Mouse (Mus musculus) embryonic facial prominence, embryonic 15.5 days (tissue): ENCODE data around the gene Cep83. TPM values are rescaled to one million over a fixed set of nuclear protein-coding genes. Genes with fewer than 3 reads are reported as not detected.
"Not testable (repeated sequence)": the region's sequence is repeated elsewhere in the genome, so short reads cannot be mapped to it uniquely, and the experiment has no call there.

ENCODE experiments used
- ATAC-seq: fragments of 200-750 bp; cut with Nextera tagmentation; 2 replicates; pipeline ENCODE4 v1.8.0; 2017; ENCODE audit warnings: low read depth, moderate TSS enrichment; ENCODE audit not compliant: insufficient number of reproducible peaks, low FRiP score, low TSS enrichment
- H3K27ac ChIP-seq: fragments of 300-500 bp; sonication (generic); replicated peaks from 2 replicates; pipeline ENCODE4 v1.5.1; 2015; ENCODE audit warnings: mild to moderate bottlenecking, inconsistent platforms
- H3K27me3 ChIP-seq: fragments of 300-500 bp; sonication (generic); 2 replicates; pipeline ENCODE4 v1.6.1; 2015; ENCODE audit warnings: inconsistent platforms
- H3K36me3 ChIP-seq: fragments of 300-500 bp; sonication (generic); 2 replicates; pipeline ENCODE4 v1.6.1; 2015; ENCODE audit warnings: mild to moderate bottlenecking, inconsistent platforms
- H3K4me1 ChIP-seq: fragments of 300-500 bp; sonication (generic); 2 replicates; pipeline ENCODE4 v1.6.1; 2015; ENCODE audit warnings: inconsistent platforms
- H3K4me2 ChIP-seq: fragments of 300-500 bp; sonication (generic); replicated peaks from 2 replicates; pipeline ENCODE4 v1.6.1; 2015; ENCODE audit warnings: mild to moderate bottlenecking, inconsistent platforms
- H3K4me3 ChIP-seq: fragments of 300-500 bp; sonication (generic); replicated peaks from 2 replicates; pipeline ENCODE4 v1.5.1; 2015; ENCODE audit warnings: mild to moderate bottlenecking, inconsistent platforms
- H3K9ac ChIP-seq: fragments of 300-500 bp; sonication (generic); 2 replicates; pipeline ENCODE4 v1.6.1; 2015; ENCODE audit warnings: inconsistent platforms
- H3K9me3 ChIP-seq: fragments of 300-500 bp; sonication (generic); replicated peaks from 2 replicates; pipeline ENCODE4 v1.6.1; 2016; ENCODE audit warnings: inconsistent platforms
- WGBS: fragments of 180-500 bp; shearing (Covaris S2); methylation state at CpG from one replicate; pipeline ENCODE4 v1.1.7; 2015; 5-methylcytosine and 5-hydroxymethylcytosine counted together
- polyA plus RNA-seq: library from polyadenylated mRNA; unstranded; fragments of >200 nt; fragmentation: Nextera tagmentation; extraction: Ambion mirVana; gene quantifications from 2 replicates; pipeline ENCODE4 v1.2.1, GENCODE M21; 2015

Gene Cep83
- polyA plus RNA-seq, 1 experiment from 2014 or later = 22.9 TPM

DNA sequence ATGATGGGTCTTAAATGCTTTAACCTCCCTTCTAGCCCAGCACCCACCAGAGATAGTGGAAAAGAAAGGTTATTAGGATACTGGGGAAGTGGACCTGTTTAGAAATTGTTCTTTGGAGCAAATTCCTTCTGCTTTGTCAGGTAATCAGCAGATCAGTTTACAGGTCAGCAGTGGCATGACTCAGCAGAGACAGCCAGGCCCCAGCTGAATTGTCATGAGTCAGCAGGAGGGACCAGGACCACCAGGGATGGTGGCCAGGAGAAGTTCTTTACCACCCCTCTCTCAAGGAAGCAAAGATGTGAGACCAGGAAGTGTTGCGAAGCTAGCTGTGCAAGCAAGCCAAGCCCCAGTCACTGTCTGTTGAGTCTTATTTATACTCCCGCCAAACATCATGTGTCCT, 18.2 kb downstream of the Cep83 start:
- H3K4me3 ChIP-seq = no peak overlapping the region
- peaks cover 3% of the 10 kb centered on the region; the same call in 1 of the 2 replicates for H3K4me1 ChIP-seq
- no peak overlapping the region for H3K9ac ChIP-seq
- no peak for ATAC-seq
- H3K36me3 ChIP-seq = no peaks in the 10 kb centered on the region
- H3K27ac ChIP-seq = no peak overlapping the region
- no peaks in the 10 kb centered on the region for H3K27me3 ChIP-seq
- H3K9me3 ChIP-seq = no peaks in the 10 kb centered on the region
- H3K4me2 ChIP-seq = no peak overlapping the region
- 97% methylated on average over 2 of the region's 2 CpGs for WGBS

DNA sequence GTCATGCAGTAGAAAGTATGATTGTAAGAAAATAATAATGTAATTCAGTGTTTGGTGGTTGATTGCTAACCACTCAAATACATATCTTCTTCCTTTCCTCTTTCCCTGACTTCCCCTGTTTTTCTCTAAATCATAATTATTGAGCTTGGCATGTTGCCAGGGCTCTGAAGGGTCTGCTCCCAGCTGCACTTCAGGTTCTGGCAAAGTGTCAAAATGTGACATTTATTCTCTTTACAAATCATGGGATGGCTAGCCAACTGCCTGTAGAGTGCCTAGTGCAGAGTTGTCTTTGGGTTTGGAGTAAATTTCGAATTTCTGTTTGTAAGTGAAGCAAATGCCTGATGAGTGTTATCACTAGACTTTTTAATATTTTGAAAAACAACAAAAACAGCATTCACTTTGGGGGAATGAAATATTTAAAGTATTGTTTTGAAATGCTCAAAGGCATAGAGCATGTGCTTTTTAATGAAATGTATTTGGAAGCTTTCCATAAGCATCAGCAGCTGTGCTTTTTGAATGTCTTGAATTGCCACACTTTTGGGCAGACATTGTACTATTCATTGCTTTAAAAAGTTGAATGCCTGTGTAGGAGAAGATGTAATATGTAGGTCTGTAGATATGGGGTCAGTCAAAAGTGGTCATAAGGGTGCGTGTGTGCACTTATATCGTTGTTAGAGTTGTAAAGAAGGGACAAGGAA, 21.3 kb downstream of the Cep83 start:
- no peak for ATAC-seq
- no peaks in the 10 kb centered on the region for H3K36me3 ChIP-seq
- H3K9ac ChIP-seq = no peak overlapping the region
- no peaks in the 10 kb centered on the region for H3K27me3 ChIP-seq
- H3K27ac ChIP-seq = no peak overlapping the region
- H3K9me3 ChIP-seq = no peaks in the 10 kb centered on the region
- peaks cover 3% of the 10 kb centered on the region; the same call in 1 of the 2 replicates for H3K4me1 ChIP-seq
- WGBS = 75% methylated on average over 3 of the region's 3 CpGs
- H3K4me2 ChIP-seq = no peak overlapping the region
- no peak overlapping the region for H3K4me3 ChIP-seq

DNA sequence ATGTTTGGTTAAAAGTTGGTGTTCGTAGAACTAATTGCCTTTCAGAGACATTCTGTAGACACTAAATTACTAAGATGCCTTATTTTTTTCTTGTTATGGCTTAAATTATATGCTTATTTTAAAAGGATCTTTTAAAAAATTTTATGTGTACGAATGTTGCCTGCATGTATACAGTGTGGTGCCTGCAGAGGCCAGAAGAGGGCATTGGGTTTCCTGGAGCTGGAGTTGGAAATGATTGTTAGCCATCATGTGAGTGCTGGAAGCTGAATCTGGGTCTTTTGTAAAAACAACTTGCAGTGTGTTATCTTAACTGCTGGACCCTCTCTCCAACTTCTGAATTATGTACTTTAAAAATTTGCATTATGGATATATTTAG, 21.9 kb downstream of the Cep83 start:
- Histone ChIP-seq H3K27ac (no peak overlapping the region), H3K4me1 (peaks cover 3% of the 10 kb centered on the region; the same call in 1 of the 2 replicates), H3K9ac (no peak overlapping the region), H3K27me3 (no peaks in the 10 kb centered on the region), H3K9me3 (no peaks in the 10 kb centered on the region), H3K4me3 (no peak overlapping the region), H3K4me2 (no peak overlapping the region), H3K36me3 (no peaks in the 10 kb centered on the region)
- no peak for ATAC-seq
- 74% methylated on average over 2 of the region's 2 CpGs for WGBS

DNA sequence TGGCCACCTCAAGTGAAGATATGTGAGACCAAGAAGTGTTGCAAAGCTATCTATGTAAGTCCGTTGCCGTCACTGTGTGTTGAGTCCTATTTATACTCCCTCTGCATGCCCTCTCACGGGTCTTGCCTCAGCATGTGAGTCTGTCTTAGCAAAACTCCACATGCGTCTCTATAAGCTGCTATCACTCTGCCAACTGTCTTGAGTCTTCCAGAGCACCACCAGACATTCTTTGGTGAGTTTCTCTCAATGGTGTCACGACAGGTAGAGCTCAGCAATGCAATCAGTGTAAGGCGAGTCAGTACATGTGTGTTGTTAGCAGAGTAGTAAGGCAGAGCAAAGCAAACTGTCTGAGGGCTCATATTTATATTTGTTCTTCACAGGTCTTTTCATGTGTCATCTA, 31.8 kb downstream of the Cep83 start:
- Histone ChIP-seq H3K4me3 (no peak overlapping the region), H3K4me2 (no peak overlapping the region), H3K9ac (no peak overlapping the region), H3K36me3 (no peaks in the 10 kb centered on the region), H3K27ac (0 out of 2 replicates have a peak overlapping the region, but pooled peaks have one; percentile 1), H3K27me3 (no peaks in the 10 kb centered on the region), H3K9me3 (no peaks in the 10 kb centered on the region), H3K4me1 (no peaks in the 10 kb centered on the region)
- no peak for ATAC-seq
- 76% methylated on average over 6 of the region's 6 CpGs for WGBS

DNA sequence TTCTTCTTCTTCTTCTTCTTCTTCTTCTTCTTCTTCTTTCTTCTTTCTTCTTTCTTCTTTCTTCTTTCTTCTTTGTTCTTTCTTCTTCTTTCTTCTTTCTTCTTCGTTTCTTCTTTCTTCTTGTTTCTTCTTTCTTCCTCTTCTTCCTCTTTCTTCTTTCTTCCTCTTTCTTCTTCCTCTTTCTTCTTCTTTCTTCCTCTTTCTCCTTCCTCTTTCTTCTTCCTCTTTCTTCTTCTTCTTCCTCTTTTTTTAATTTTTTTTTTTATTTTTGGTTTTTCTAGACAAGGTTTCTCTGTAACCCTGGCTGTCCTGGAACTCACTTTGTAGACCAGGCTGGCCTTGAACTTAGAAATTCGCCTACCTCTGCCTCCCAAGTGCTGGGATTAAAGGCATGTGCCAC, 39.6 kb downstream of the Cep83 start:
- not testable (repeated sequence) for H3K4me1 ChIP-seq, H3K27ac ChIP-seq, H3K9me3 ChIP-seq, H3K4me2 ChIP-seq, H3K9ac ChIP-seq, H3K4me3 ChIP-seq, H3K27me3 ChIP-seq, H3K36me3 ChIP-seq, ATAC-seq
- 86% methylated on average over 2 of the region's 2 CpGs for WGBS

DNA sequence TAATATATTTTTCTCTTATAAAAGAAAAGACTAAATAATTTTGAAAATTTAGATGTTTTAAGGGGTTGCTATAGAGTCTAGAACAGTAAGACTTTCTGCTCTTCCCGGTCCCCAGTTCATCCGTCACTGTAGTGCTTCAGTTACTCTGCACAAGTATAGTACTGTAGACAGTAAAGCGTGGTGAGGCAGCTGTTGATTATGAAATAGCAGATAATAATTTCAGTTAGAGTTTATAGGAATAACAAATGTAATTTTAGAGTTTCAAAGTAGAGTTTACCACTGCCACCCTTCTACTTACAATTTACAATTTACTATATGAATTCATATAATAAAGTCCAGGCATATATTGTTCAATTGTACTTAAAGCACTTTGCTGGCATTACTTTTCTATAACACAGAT, 42.0 kb downstream of the Cep83 start:
- H3K27me3 ChIP-seq = no peaks in the 10 kb centered on the region
- 93% methylated on average over 3 of the region's 3 CpGs for WGBS
- H3K36me3 ChIP-seq = peaks cover 3% of the 10 kb centered on the region; the same call in 1 of the 2 replicates
- no peak overlapping the region for H3K4me2 ChIP-seq
- no peaks in the 10 kb centered on the region for H3K9me3 ChIP-seq
- no peak for ATAC-seq
- H3K4me1 ChIP-seq = no peaks in the 10 kb centered on the region
- no peak overlapping the region for H3K4me3 ChIP-seq
- no peak overlapping the region for H3K9ac ChIP-seq
- no peak overlapping the region for H3K27ac ChIP-seq

DNA sequence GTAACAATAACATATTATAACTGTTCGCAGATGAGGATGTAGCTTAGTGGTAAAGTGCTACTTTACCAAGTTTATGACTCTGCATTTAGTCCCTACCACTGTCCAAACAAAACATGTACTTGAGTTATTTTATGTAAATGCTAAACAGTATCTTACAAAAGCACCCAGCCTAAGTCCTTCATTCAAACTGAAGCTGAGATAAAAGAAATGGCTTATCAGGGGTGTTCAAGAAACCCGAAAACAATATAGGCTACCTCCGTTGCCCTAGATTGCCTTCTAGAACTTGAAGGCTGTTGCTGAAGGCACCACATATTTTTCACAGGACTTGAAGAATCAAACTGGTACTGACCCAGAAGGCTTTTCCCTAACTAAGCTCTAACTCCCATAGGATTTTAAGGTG, 46.4 kb downstream of the Cep83 start:
- H3K9me3 ChIP-seq = no peaks in the 10 kb centered on the region
- no peak for ATAC-seq
- WGBS = 93% methylated on average over 3 of the region's 3 CpGs

DNA sequence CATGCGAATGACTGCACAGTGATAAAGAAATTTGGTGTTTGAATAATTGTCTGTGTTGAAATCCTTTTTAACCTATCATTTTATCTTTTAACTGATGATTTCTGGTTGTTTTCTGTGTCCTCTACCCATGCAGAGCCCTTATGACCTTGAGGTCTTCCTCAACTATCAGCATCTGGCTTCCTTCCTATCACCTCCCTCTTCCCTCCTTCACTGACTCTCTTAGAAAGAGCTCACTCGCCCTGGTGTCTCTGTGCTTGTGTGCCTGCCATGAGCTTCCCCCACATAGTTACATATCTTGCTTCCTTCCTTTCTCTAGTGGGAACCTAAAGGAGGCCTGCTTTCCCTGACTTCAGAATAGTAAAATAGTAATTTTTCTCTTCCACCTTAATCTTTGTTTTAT, 51.8 kb downstream of the Cep83 start:
- Histone ChIP-seq H3K36me3 (no peaks in the 10 kb centered on the region), H3K4me3 (no peak overlapping the region), H3K9me3 (no peaks in the 10 kb centered on the region), H3K27ac (no peak overlapping the region), H3K4me1 (no peaks in the 10 kb centered on the region), H3K27me3 (no peaks in the 10 kb centered on the region), H3K4me2 (no peak overlapping the region), H3K9ac (no peak overlapping the region)
- WGBS = 78% methylated on average over 2 of the region's 2 CpGs
- ATAC-seq = no peak

More for the DNA sequence above, 46.4 kb downstream of the Cep83 start:
- Histone ChIP-seq H3K27me3 (no peaks in the 10 kb centered on the region), H3K4me3 (no peak overlapping the region), H3K4me1 (no peaks in the 10 kb centered on the region), H3K27ac (no peak overlapping the region), H3K4me2 (no peak overlapping the region), H3K9ac (no peak overlapping the region), H3K36me3 (no peaks in the 10 kb centered on the region)

DNA sequence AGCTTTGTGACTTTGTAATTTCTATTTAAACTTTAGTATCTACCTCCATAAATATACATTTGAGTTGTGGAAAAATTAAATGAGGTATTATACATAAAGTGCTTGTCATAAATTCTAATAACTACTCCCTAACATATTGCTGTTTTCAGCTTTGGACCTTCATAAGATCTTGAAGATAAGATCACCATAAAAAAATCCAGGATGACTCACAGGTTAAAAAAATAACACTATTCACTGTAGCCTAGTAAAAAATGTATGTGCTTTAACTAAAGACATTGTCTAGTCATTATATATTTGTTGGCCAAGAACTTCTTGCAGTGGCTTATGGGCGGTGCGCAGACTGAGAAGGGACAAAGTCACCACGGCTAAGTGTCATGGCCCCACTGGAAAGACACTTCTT, 53.0 kb downstream of the Cep83 start:
- WGBS = 96% methylated on average over 3 of the region's 3 CpGs
- H3K27ac ChIP-seq = no peak overlapping the region
- no peaks in the 10 kb centered on the region for H3K27me3 ChIP-seq
- no peak for ATAC-seq
- H3K4me2 ChIP-seq = no peak overlapping the region
- H3K4me1 ChIP-seq = no peaks in the 10 kb centered on the region
- no peak overlapping the region for H3K4me3 ChIP-seq
- no peak overlapping the region for H3K9ac ChIP-seq
- no peaks in the 10 kb centered on the region for H3K9me3 ChIP-seq
- H3K36me3 ChIP-seq = no peaks in the 10 kb centered on the region

DNA sequence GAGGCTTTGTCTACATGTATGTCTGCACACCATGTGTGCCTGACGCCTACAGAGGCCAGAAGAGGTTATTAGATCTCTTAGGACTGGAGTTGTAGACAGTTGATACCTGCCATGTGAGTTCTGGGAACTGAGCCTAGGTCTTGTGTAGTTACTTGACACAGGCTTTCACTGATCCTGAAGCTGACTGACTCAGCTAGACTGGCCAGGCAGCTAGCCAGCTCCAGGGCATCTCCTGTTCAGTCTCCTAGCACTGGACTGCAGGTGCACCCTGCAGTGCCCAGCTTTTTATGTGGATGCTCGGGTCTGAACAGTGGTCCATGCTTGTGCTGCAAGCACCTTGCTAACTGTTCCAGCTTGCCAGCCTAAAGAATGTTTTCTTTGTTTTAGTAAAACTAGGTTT, 58.6 kb downstream of the Cep83 start:
- Histone ChIP-seq H3K4me3 (no peak overlapping the region), H3K4me2 (no peak overlapping the region), H3K27me3 (no peaks in the 10 kb centered on the region), H3K9ac (no peak overlapping the region), H3K4me1 (no peaks in the 10 kb centered on the region), H3K27ac (no peak overlapping the region), H3K9me3 (no peaks in the 10 kb centered on the region), H3K36me3 (peaks cover 4% of the 10 kb centered on the region; the same call in 1 of the 2 replicates)
- 72% methylated on average over 2 of the region's 2 CpGs for WGBS
- ATAC-seq = no peak

DNA sequence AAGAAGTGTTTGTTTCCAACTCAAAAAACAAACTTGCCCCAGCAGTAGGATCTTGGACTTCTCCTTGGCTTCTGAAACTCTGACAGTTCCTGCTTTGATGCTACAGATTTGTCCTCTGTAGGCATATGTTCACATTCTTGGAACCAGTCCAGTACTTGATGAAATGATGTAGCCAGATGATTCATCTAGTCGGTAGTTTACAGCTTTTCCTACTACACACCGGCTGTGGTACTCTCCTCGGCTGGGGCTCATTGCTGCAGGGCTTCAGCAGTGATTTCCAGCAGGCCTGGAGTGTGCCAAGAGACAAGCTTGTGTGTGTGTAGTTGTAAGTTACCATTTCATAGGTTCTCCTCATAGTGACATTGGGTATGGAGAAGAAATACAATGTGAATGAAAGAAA, 83.0 kb downstream of the Cep83 start:
- 9% methylated on average over 3 of the region's 3 CpGs for WGBS
- H3K4me2 ChIP-seq = no peak overlapping the region
- no peaks in the 10 kb centered on the region for H3K36me3 ChIP-seq
- H3K27me3 ChIP-seq = no peaks in the 10 kb centered on the region
- no peak overlapping the region for H3K4me3 ChIP-seq
- no peak overlapping the region for H3K27ac ChIP-seq
- no peaks in the 10 kb centered on the region for H3K9me3 ChIP-seq
- H3K4me1 ChIP-seq = no peaks in the 10 kb centered on the region
- H3K9ac ChIP-seq = no peak overlapping the region
- ATAC-seq = no peak

DNA sequence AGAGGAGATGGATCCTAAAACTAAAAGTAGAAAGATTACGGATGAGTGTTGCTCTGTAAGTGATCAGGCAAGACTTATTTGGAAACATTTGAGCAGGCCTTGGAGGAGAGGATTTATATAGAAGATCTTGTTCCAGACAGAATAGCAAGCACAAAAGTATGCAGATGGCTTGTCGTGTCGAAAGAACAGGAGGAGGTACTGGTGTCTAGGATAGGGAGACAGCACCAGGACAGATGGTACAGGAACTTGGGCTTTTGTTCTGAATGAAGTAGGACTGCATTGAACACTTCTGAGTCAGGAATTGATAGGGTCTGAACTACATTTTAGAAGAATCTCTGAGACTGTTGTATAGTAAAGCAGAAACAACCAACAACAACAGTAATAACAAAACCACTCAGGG, 89.1 kb downstream of the Cep83 start:
- Histone ChIP-seq H3K27me3 (no peaks in the 10 kb centered on the region), H3K4me1 (no peaks in the 10 kb centered on the region), H3K9me3 (no peaks in the 10 kb centered on the region), H3K4me3 (no peak overlapping the region), H3K27ac (no peak overlapping the region), H3K36me3 (0 out of 2 replicates have a peak, but pooled peaks cover 3% of the 10 kb centered on the region), H3K4me2 (no peak overlapping the region), H3K9ac (no peak overlapping the region)
- no peak for ATAC-seq
- WGBS = 96% methylated on average over 3 of the region's 3 CpGs
